ENCODE assay signal across 17 mouse cellular contexts in the genomic region with DNA sequence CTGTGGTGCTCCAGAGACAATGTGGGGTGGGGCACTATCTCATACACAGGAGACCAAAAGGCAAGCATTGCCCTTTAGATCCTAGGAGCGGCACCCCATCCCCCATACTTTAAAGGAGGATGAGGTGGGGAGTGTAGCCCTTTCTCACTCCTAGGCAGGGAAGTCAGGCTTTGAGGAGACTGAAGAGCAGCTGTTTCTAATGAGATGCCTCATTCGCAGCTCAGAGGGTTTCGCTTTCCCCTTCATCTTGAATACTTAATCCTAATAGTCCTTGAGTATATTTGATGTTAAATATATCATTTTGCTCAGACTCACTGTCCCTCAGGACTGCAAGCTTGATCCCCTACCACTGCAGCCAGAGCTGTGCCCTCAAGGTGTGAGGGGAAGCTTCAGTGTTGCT. TPM values are rescaled to one million over a fixed set of nuclear protein-coding genes. Genes with fewer than 3 reads are reported as not detected.
DNase-seq lines count a peak whose midpoint lies in the region; ATAC-seq and TF ChIP-seq lines count a peak whose summit lies in the region.
"Had no signal": no experiment of that assay in that cellular context is flagged by ENCODE, and none has a peak within 500 bp of the region (broad histone marks: within the 10 kb centered on the region; RNA-seq: fewer than 3 reads in every experiment).

No protein-coding gene starts in this region.

- H3K4me1 ChIP-seq in forebrain, embryonic 10.5 days: peaks cover 92% of the 10 kb centered on the region
- H3K4me1 ChIP-seq in forebrain, postnatal 0 days (ENCODE audit: insufficient read depth): peaks cover 6% of the 10 kb centered on the region
- peaks cover 47% of the 10 kb centered on the region for H3K4me1 ChIP-seq in forebrain, embryonic 14.5 days (ENCODE audit: control insufficient read depth, insufficient read depth, low read length)
- peaks cover 83% of the 10 kb centered on the region for H3K4me1 ChIP-seq in midbrain, embryonic 13.5 days (replicated peaks)
- H3K4me1 ChIP-seq in heart, embryonic 10.5 days: peaks cover 27% of the 10 kb centered on the region

- peaks cover 9% of the 10 kb centered on the region for H3K9me3 ChIP-seq in forebrain, embryonic 10.5 days
- no peaks in the 10 kb centered on the region for H3K9me3 ChIP-seq in forebrain, postnatal 0 days (ENCODE audit: low read length)
- no peaks in the 10 kb centered on the region for H3K9me3 ChIP-seq in forebrain, embryonic 14.5 days (replicated peaks; ENCODE audit: control insufficient read depth, low read length)
- no peaks in the 10 kb centered on the region for H3K9me3 ChIP-seq in midbrain, embryonic 13.5 days
- no peaks in the 10 kb centered on the region for H3K9me3 ChIP-seq in heart, embryonic 10.5 days
- H3K9me3 ChIP-seq: embryonic facial prominence, embryonic 13.5 days; lung, embryonic 15.5 days had no signal

- ATAC-seq in forebrain, postnatal 0 days: no peak
- ATAC-seq in forebrain, embryonic 14.5 days: no peak
- ATAC-seq in midbrain, embryonic 13.5 days: no peak

- H3K27ac ChIP-seq in forebrain, embryonic 10.5 days: 0 out of 2 replicates have a peak overlapping the region, but pooled peaks have one; percentile 37
- no peak overlapping the region for H3K27ac ChIP-seq in forebrain, postnatal 0 days (ENCODE audit: low read depth, low read length)
- H3K27ac ChIP-seq in forebrain, embryonic 14.5 days (ENCODE audit: low read depth, low read length): no peak overlapping the region
- H3K27ac ChIP-seq in midbrain, embryonic 13.5 days: peak overlapping the region; percentile 40; the same call in 1 of the 2 replicates
- no peak overlapping the region for H3K27ac ChIP-seq in heart, embryonic 10.5 days
- H3K27ac ChIP-seq: embryonic facial prominence, embryonic 13.5 days; liver, embryonic 14.5 days; lung, embryonic 15.5 days; macrophage had no signal

- peaks cover 100% of the 10 kb centered on the region for H3K27me3 ChIP-seq in forebrain, embryonic 10.5 days (ENCODE audit: poor library complexity, severe bottlenecking)
- H3K27me3 ChIP-seq in forebrain, postnatal 0 days (ENCODE audit: insufficient read depth, low read length): no peaks in the 10 kb centered on the region
- peaks cover 13% of the 10 kb centered on the region for H3K27me3 ChIP-seq in forebrain, embryonic 14.5 days (replicated peaks; ENCODE audit: control insufficient read depth, insufficient read depth, low read length)
- peaks cover 15% of the 10 kb centered on the region; the same call in 1 of the 2 replicates for H3K27me3 ChIP-seq in midbrain, embryonic 13.5 days
- H3K27me3 ChIP-seq in heart, embryonic 10.5 days (ENCODE audit: insufficient read depth, poor library complexity, severe bottlenecking): peaks cover 89% of the 10 kb centered on the region

- TF ChIP-seq CTCF in forebrain, postnatal 0 days (IDR thresholded peaks at IDR 0.05; ENCODE audit: low read depth): no peak

- DNase-seq in forebrain, embryonic 10.5 days (ENCODE audit: extremely low spot score, low spot score): no peak
- no peak for DNase-seq in forebrain, postnatal 0 days
- DNase-seq in ZHBTc4 (ENCODE audit: low read depth, low spot score): peak; percentile 36
- DNase-seq in forebrain, embryonic 14.5 days (ENCODE audit: low spot score): no peak
- DNase-seq in right cerebral cortex, postnatal 10 days (ENCODE audit: low spot score in 2 of 2): no peak
- no peak for DNase-seq in kidney, postnatal 14 days
- DNase-seq in heart, embryonic 10.5 days (ENCODE audit: low spot score): no peak
- DNase-seq: adrenal gland, adult 8-10 months; gastrocnemius, postnatal 36 days; kidney, adult 11 months; retina, postnatal 1 day; thymus, postnatal 36 days had no signal

- no peak overlapping the region for H3K4me2 ChIP-seq in forebrain, postnatal 0 days (ENCODE audit: low read depth)
- H3K4me2 ChIP-seq in forebrain, embryonic 14.5 days (ENCODE audit: low read length): peak overlapping the region; percentile 96; the same call in 1 of the 2 replicates
- peak overlapping the region; percentile 98 for H3K4me2 ChIP-seq in midbrain, embryonic 13.5 days (replicated peaks)
- H3K4me2 ChIP-seq: embryonic facial prominence, embryonic 13.5 days; lung, embryonic 15.5 days had no signal

- no peak overlapping the region for H3K9ac ChIP-seq in forebrain, postnatal 0 days
- no peak overlapping the region for H3K9ac ChIP-seq in forebrain, embryonic 14.5 days (ENCODE audit: low read length)
- no peak overlapping the region for H3K9ac ChIP-seq in midbrain, embryonic 13.5 days (replicated peaks)
- H3K9ac ChIP-seq: embryonic facial prominence, embryonic 13.5 days; liver, embryonic 14.5 days; lung, embryonic 15.5 days had no signal

- peaks cover 15% of the 10 kb centered on the region for H3K36me3 ChIP-seq in forebrain, embryonic 10.5 days (replicated peaks)
- H3K36me3 ChIP-seq in forebrain, postnatal 0 days (ENCODE audit: insufficient read depth): no peaks in the 10 kb centered on the region
- H3K36me3 ChIP-seq in forebrain, embryonic 14.5 days (ENCODE audit: control insufficient read depth, insufficient read depth, low read length): no peaks in the 10 kb centered on the region
- no peaks in the 10 kb centered on the region for H3K36me3 ChIP-seq in midbrain, embryonic 13.5 days
- no peaks in the 10 kb centered on the region for H3K36me3 ChIP-seq in heart, embryonic 10.5 days
- H3K36me3 ChIP-seq: embryonic facial prominence, embryonic 13.5 days; lung, embryonic 15.5 days had no signal

- WGBS in forebrain, embryonic 10.5 days: 51% methylated on average over 3 of the region's 3 CpGs
- 42% methylated on average over 3 of the region's 3 CpGs for WGBS in forebrain, postnatal 0 days
- WGBS in forebrain, embryonic 14.5 days: 51% methylated on average over 3 of the region's 3 CpGs
- WGBS in midbrain, embryonic 13.5 days: 27% methylated on average over 3 of the region's 3 CpGs
- WGBS in heart, embryonic 10.5 days: 31% methylated on average over 3 of the region's 3 CpGs

- H3K4me3 ChIP-seq in forebrain, embryonic 10.5 days: peak overlapping the region; percentile 75
- no peak overlapping the region for H3K4me3 ChIP-seq in forebrain, postnatal 0 days (ENCODE audit: low read depth, low read length)
- H3K4me3 ChIP-seq in forebrain, embryonic 14.5 days (ENCODE audit: low read depth, low read length): no peak overlapping the region; the same call in 1 of the 2 replicates
- peak overlapping the region; percentile 80 for H3K4me3 ChIP-seq in midbrain, embryonic 13.5 days (replicated peaks)
- H3K4me3 ChIP-seq in heart, embryonic 10.5 days: no peak overlapping the region
- H3K4me3 ChIP-seq: embryonic facial prominence, embryonic 13.5 days; lung, embryonic 15.5 days had no signal

RNA-seq across cellular contexts. Expression of a gene that starts 3.1 kb away (rescaled TPM):
- 21.9 and 29.6 TPM in 2 replicates for polyA plus RNA-seq in forebrain, embryonic 10.5 days (2016; fragmentation: Nextera tagmentation; extraction: Ambion mirVana)
- 59.4 and 75.5 TPM in 2 replicates for total RNA-seq in forebrain, postnatal 0 days (2014; rRNA removed)
- polyA plus RNA-seq in forebrain, postnatal 0 days (2015; fragmentation: Nextera tagmentation; extraction: Ambion mirVana): 84.0 and 86.5 TPM in 2 replicates
- 72.2 and 72.5 TPM in 2 replicates for polyA plus RNA-seq in forebrain, embryonic 14.5 days (2014; fragmentation: Nextera tagmentation; extraction: Ambion mirVana)
- polyA plus RNA-seq in midbrain, embryonic 13.5 days (2015; fragmentation: Nextera tagmentation; extraction: Ambion mirVana): 95.3 and 121 TPM in 2 replicates
- 1.3 and 7.3 TPM in 2 replicates for polyA plus RNA-seq in heart, embryonic 10.5 days (2016; fragmentation: Nextera tagmentation; extraction: Ambion mirVana)
- polyA plus RNA-seq: macrophage had no signal

Comparison
In these comparisons a context has a peak if more than half of its experiments do, and no peak if none do; other contexts are left out.
1. H3K27ac ChIP-seq: peak in forebrain, embryonic 10.5 days (single experiment) and midbrain, embryonic 13.5 days (single experiment); none in forebrain, postnatal 0 days (single experiment), forebrain, embryonic 14.5 days (single experiment) and heart, embryonic 10.5 days (single experiment).
2. H3K4me3 ChIP-seq: peak in forebrain, embryonic 10.5 days (single experiment) and midbrain, embryonic 13.5 days (single experiment); none in forebrain, postnatal 0 days (single experiment), forebrain, embryonic 14.5 days (single experiment) and heart, embryonic 10.5 days (single experiment).